Mouse (Mus musculus): ENCODE results near the gene Tjp3.

DNA sequence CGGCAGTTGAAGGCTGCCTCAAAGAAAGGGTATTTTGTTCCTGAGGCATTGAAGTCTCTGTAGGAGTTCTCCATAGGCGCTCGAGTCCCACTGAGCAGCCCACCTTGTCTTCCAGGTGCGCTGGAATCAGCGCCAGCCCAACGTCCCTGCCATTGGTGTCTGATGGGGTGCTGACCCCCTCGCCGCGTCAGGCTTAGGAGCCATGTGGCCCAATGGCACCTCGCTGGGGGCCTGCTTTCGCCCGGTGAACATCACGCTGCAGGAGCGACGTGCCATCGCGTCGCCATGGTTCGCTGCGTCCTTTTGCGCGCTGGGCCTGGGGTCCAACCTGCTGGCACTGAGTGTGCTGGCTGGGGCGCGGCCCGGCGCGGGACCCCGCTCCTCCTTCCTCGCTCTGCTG is 40.9 kb upstream of the Tjp3 start:
- TF ChIP-seq POLR2A (IDR thresholded peaks at IDR 0.05; ENCODE audit: insufficient read depth, low read length) (no peak), CTCF (IDR thresholded peaks at IDR 0.05; ENCODE audit: low read depth, low read length) (no peak)

Measured in ES-Bruce4 (cell line).